Mouse (Mus musculus) adrenal gland, postnatal 0 days (tissue): ENCODE data around the gene Prelid1. TPM values are rescaled to one million over a fixed set of nuclear protein-coding genes. Genes with fewer than 3 reads are reported as not detected.

Source experiments
- polyA plus RNA-seq: library from polyadenylated mRNA; unstranded; fragments of >200 nt; fragmentation: Nextera tagmentation; extraction: Ambion mirVana; gene quantifications from 2 replicates; pipeline ENCODE4 v1.2.1, GENCODE M21; 2015

Gene Prelid1
- polyA plus RNA-seq: 230 and 264 TPM in 2 replicates

GRCm38 (mm10) chr13:55319931-55320533 lies at the start of gene Prelid1:
Prelid1 (plus strand) TSS chr13:55320500.

GRCm38 (mm10) chr13:55321434-55322129 lies 1.3 kb downstream of the Prelid1 start, which contains the start of gene Rab24:
Rab24 (minus strand) TSS chr13:55321946.

DNA sequence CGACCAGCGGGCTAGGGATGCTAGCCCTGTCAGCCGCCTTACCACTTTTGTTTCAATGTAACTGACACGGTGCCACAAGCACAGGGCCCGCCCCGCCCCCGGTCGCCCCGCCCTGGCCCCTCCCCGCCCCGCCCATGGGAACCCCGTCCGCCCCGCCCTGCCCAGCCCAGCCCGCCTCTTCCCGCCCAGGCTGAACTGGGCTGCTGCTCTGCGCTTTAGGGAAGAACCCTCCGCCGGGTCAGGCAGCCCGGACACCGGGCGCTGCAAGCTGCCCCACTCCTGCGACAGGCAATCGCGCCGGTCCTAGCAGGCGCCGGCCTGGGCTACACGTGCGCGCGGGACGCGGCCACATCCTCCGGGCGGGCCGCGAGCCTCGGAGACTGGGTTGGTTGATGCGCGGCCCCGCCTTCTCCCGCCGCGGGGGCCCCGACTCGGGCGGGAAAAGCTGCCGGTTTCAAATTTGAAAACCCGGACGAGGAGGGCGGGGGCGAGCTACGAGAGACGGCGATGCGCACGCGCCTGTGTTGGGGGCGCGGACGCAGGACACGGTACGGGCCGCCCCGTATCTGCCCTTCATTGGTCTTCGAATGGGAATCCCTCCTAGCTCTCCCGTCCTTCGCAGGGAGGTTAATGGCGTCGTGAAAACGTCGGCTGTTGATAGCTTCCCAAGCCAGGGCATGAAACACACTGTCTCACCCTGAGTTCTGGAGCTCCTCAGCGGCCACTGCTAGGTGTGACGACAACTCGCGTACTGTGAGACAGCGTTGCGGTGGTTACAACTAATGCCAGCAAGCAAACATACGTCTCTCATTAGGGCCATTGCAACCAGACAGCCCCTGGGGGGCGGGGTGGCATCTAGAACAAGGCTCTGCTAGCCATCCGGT lies 9.6 kb downstream of the Prelid1 start, which contains the start of gene Mxd3:
Gene Mxd3, minus strand, starts transcription at position 141 of the 884 bp plus-strand sequence.

DNA sequence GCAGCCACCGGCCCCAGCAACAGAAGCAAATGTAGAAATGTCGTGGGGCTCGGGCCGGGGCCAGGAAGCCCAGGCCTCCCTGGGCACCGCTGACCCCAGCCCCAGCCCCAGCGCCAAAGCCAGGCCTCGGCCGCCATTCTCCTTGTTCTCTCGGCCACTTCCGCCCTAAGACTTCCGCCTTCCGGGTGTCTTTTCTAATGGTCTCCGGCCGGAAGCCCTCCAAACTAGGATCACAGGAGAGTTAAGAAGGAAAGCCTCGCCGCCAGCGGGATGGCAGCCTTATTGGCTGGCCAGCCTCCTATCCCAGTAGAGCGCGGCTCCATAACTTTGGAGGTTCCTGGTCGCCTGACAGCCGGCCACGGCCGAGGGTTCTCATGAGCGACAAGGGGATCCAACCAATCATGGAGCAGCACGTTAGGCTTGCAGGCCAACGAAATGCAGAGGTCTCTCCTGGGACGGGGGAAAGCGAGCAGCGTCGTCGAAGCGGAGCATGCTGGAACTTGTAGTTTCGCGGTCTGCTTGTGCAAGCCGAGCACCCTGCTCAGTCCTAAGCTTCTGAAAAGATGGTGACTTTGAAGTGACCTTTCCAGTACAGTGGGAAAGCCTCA lies 42.3 kb downstream of the Prelid1 start, which contains the start of gene Lman2:
Gene Lman2, minus strand, starts transcription at position 331 of the 608 bp plus-strand sequence.

DNA sequence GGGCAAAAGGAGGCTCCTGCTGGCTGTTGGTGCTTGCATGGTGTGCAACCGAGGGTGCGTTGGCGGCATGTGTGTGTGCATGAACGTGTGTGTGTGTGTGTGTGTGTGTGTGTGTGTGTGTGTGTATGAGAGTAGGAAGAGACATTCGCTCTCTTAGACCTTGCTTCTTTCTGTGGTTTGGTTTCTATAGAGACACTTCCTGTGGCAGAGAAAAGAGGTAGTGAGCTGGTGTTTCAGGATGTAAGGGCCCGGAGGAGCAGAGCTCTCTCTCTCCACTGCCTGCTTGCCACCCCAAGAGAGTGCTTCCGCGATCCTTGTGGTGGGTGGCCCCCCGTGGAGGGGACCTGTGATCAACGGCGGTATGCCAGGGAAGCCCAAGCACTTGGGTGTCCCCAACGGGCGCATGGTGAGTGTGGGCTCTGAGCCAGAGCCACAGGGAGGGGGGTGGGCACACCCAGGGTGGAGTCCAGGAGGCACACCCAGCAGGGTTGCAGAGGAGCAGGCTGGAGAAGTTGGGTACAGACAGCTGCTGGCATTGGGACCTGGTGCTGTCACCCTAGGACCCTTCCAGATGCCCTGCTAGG lies 49.3 kb downstream of the Prelid1 start, which contains the start of gene Rgs14:
Gene Rgs14, plus strand, starts transcription at position 202 of the 584 bp plus-strand sequence.

Other genes with a start within 250 kb of the Prelid1 start
- gene Uimc1, start 220.2 kb upstream of the Prelid1 start, polyA plus RNA-seq: 18.4 and 22.7 TPM in 2 replicates
- 10.4 and 20.5 TPM in 2 replicates for gene Zfp346, start 215.2 kb upstream of the Prelid1 start, polyA plus RNA-seq
- gene Gm17617, start 187.0 kb upstream of the Prelid1 start, polyA plus RNA-seq: not detected in 2 replicates
- 2.4 and 10.5 TPM in 2 replicates for gene Fgfr4, start 167.9 kb upstream of the Prelid1 start, polyA plus RNA-seq
- 42.4 and 67.5 TPM in 2 replicates for gene Nsd1, start 110.7 kb upstream of the Prelid1 start, polyA plus RNA-seq
- gene Rab24, start 1.4 kb downstream of the Prelid1 start, polyA plus RNA-seq: 89.1 and 126 TPM in 2 replicates
- gene Mxd3, start 9.3 kb downstream of the Prelid1 start, polyA plus RNA-seq: 10.8 and 18.6 TPM in 2 replicates
- 58.9 and 82.5 TPM in 2 replicates for gene Lman2, start 42.3 kb downstream of the Prelid1 start, polyA plus RNA-seq
- gene Rgs14, start 49.2 kb downstream of the Prelid1 start, polyA plus RNA-seq: 1.2 and 1.3 TPM in 2 replicates
- 1.5 and 1.8 TPM in 2 replicates for gene Slc34a1, start 77.7 kb downstream of the Prelid1 start, polyA plus RNA-seq
- gene Pfn3, start 94.7 kb downstream of the Prelid1 start, polyA plus RNA-seq: not detected in 2 replicates
- gene F12, start 106.3 kb downstream of the Prelid1 start, polyA plus RNA-seq: 8.7 and 12.2 TPM in 2 replicates
- gene Grk6, start 124.6 kb downstream of the Prelid1 start, polyA plus RNA-seq: 20.3 and 24.0 TPM in 2 replicates
- gene Prr7, start 143.8 kb downstream of the Prelid1 start, polyA plus RNA-seq: 1.0 and 1.1 TPM in 2 replicates
- 66.4 and 97.2 TPM in 2 replicates for gene Dbn1, start 167.6 kb downstream of the Prelid1 start, polyA plus RNA-seq
- gene Pdlim7, start 193.2 kb downstream of the Prelid1 start, polyA plus RNA-seq: 72.4 and 78.9 TPM in 2 replicates
- 2.8 and 2.9 TPM in 2 replicates for gene Dok3, start 208.8 kb downstream of the Prelid1 start, polyA plus RNA-seq
- gene Ddx41, start 216.2 kb downstream of the Prelid1 start, polyA plus RNA-seq: 39.5 and 45.1 TPM in 2 replicates